Mouse (Mus musculus): ENCODE results near the gene Ube2o. TPM values are rescaled to one million over a fixed set of nuclear protein-coding genes. Genes with fewer than 3 reads are reported as not detected.

Gene Ube2o
- polyA plus RNA-seq, 1 experiment from 2014 or later = 3.7 TPM

DNA sequence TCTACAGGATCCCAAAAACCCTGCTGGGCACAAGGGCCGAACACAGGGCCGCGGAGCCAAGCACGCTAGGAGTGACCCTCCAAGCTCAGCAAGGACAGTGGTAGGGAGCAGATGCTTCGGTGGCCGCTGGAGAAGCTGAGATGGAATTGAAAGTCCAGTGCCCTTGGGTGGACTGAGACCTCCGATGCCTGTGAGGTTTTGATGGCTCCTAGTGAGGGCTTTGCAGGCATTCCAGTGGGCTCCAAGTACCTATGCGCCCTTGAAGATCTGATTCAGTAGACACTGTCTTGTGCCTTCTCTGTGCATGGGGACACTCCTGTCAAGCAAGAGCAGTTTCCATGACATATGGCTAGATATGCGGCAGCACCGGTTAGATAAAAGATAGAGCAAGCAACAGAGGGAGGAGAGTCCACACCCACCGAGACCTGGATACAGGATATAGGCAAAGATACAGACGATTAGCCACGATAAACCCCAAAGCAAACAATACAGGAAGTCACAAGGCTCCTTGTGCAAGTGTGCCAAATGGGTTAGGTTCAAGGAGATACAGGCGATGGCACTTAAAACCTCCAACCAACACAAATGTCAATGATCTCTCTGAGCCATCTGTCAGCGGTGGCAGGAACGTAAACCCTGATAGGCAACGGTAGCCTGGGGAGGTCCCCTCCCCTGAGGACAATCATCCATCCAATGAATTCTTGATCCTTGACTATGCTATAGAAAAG is 74.9 kb downstream of the Ube2o start:
- ATAC-seq = no peak
- Histone ChIP-seq H3K9ac (ENCODE audit: low read depth, low read length) (no peak overlapping the region), H3K4me1 (replicated peaks; ENCODE audit: control insufficient read depth, insufficient read depth, low read length) (no peaks in the 10 kb centered on the region), H3K27ac (ENCODE audit: low read depth, low read length) (no peak overlapping the region), H3K4me2 (replicated peaks; ENCODE audit: low read depth) (no peak overlapping the region), H3K9me3 (ENCODE audit: control insufficient read depth) (no peaks in the 10 kb centered on the region), H3K4me3 (ENCODE audit: low read depth, low read length) (no peak overlapping the region), H3K27me3 (replicated peaks; ENCODE audit: control insufficient read depth, insufficient read depth, low read length) (no peaks in the 10 kb centered on the region), H3K36me3 (ENCODE audit: control insufficient read depth, insufficient read depth) (no peaks in the 10 kb centered on the region)
- TF ChIP-seq CTCF (IDR thresholded peaks at IDR 0.05; ENCODE audit: low read depth) = no peak
- WGBS = 72% methylated on average over 17 of the region's 17 CpGs

DNA sequence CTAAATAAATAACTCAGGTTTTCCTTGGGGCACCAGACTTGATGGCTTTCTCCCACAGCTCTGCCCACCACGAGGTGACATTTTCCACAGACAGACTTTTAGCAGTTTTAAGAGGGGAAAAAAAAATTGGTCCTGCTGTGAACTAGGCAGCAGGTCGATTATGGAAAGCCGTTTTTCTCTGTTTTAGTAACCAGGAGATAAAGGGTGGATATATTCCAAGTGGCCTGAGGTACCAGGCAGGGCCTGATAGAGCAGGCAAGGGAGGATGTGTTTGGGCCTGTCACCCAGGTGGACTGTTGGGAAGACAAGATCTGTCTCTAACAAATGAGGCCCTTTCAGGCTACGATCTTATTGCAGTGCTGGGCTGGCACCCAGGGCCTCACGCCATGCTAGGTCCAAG is 75.7 kb downstream of the Ube2o start:
- Histone ChIP-seq H3K36me3 (ENCODE audit: control insufficient read depth, insufficient read depth) (no peaks in the 10 kb centered on the region), H3K4me2 (replicated peaks; ENCODE audit: low read depth) (no peak overlapping the region), H3K27ac (ENCODE audit: low read depth, low read length) (no peak overlapping the region), H3K27me3 (replicated peaks; ENCODE audit: control insufficient read depth, insufficient read depth, low read length) (no peaks in the 10 kb centered on the region), H3K4me3 (ENCODE audit: low read depth, low read length) (no peak overlapping the region), H3K9ac (ENCODE audit: low read depth, low read length) (no peak overlapping the region), H3K4me1 (replicated peaks; ENCODE audit: control insufficient read depth, insufficient read depth, low read length) (no peaks in the 10 kb centered on the region), H3K9me3 (ENCODE audit: control insufficient read depth) (no peaks in the 10 kb centered on the region)
- no peak for ATAC-seq
- 75% methylated on average over 5 of the region's 5 CpGs for WGBS
- no peak for TF ChIP-seq CTCF (IDR thresholded peaks at IDR 0.05; ENCODE audit: low read depth)

DNA sequence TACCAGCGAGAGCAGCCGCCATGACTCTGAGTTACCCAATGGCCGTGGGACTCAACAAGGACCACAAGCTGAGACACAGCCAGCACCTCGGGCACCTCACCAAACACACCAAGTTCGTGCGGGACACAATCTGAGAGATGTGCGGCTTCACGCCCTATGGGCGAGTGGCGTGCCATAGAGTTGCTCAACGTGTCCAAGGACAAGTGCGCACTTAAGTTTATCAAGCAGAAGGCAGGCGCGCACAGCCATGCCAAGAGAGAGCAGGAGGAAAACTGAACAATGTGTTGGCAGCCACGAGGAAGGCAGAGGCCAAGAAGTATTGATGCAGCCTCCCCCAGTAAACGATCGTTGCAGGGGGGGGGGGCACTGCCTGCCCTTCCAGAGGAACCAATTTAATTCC is 76.7 kb downstream of the Ube2o start:
- Histone ChIP-seq H3K4me3 (ENCODE audit: low read depth, low read length) (no peak overlapping the region), H3K27me3 (replicated peaks; ENCODE audit: control insufficient read depth, insufficient read depth, low read length) (no peaks in the 10 kb centered on the region), H3K4me1 (replicated peaks; ENCODE audit: control insufficient read depth, insufficient read depth, low read length) (no peaks in the 10 kb centered on the region), H3K9me3 (ENCODE audit: control insufficient read depth) (no peaks in the 10 kb centered on the region), H3K9ac (ENCODE audit: low read depth, low read length) (no peak overlapping the region), H3K27ac (ENCODE audit: low read depth, low read length) (no peak overlapping the region), H3K36me3 (ENCODE audit: control insufficient read depth, insufficient read depth) (no peaks in the 10 kb centered on the region), H3K4me2 (replicated peaks; ENCODE audit: low read depth) (no peak overlapping the region)
- WGBS = 88% methylated on average over 17 of the region's 17 CpGs
- TF ChIP-seq CTCF (IDR thresholded peaks at IDR 0.05; ENCODE audit: low read depth) = no peak
- ATAC-seq = no peak

DNA sequence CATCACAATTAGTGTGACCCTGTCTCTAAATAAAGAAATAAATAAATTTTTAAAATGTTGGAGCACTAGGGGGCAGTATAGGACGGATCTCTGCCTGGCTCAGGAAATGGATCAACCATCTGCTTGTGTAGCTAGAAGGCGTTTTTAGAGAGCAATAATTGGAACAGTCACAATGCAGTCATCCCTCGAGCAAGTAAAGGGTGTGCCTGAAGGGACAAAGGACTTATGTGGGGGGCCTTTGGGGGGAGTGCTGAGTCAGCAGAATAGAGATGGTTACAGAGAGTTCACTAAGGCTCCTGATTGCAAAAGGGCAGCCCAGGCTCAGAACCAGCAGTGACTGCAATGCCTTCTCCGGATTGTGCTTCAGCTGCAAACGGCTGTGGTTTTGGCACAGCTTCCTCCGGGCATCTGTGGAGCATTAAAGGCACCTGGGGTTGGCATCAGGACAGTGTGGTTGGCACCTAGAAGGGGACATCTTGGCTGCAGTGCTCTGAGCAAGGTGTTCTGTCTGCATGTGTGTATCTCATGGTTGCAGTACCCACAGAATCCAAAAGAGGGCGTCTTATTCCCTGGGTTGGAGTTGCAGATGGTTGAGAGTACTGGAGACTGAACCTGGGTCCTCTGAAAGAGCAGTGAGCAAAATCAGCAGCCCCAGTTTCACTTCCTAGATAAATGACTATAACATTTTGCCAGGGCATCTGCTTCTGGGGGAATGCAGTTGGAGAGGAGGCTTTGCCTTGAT is 80.1 kb downstream of the Ube2o start:
- Histone ChIP-seq H3K4me2 (replicated peaks; ENCODE audit: low read depth) (no peak overlapping the region), H3K36me3 (ENCODE audit: control insufficient read depth, insufficient read depth) (no peaks in the 10 kb centered on the region), H3K4me3 (ENCODE audit: low read depth, low read length) (no peak overlapping the region), H3K4me1 (replicated peaks; ENCODE audit: control insufficient read depth, insufficient read depth, low read length) (no peaks in the 10 kb centered on the region), H3K27me3 (replicated peaks; ENCODE audit: control insufficient read depth, insufficient read depth, low read length) (no peaks in the 10 kb centered on the region), H3K9me3 (ENCODE audit: control insufficient read depth) (no peaks in the 10 kb centered on the region), H3K27ac (ENCODE audit: low read depth, low read length) (no peak overlapping the region), H3K9ac (ENCODE audit: low read depth, low read length) (no peak overlapping the region)
- TF ChIP-seq CTCF (IDR thresholded peaks at IDR 0.05; ENCODE audit: low read depth) = peak; percentile 75
- ATAC-seq = peak; percentile 24; the same call in 1 of the 2 replicates
- 24% methylated on average over 7 of the region's 7 CpGs for WGBS

DNA sequence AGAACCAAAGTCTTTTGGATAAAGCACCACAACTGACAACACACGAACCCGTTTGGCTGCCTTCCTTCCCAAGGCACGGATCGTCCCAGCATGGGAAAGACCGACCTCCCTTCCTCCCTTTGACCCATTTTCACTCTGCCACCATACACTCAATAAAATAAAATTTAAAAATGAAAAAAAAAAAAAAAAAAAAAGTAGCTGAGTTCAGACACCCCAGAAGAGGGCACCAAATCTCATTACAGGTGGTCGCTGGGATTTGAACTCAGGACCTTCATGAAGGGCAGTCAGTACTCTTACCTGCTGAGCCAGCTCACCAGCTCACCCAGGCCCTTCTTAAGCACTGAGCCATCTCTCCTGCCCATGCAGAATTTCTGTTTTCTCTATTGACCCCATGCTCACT is 82.2 kb downstream of the Ube2o start:
- Histone ChIP-seq H3K9me3 (ENCODE audit: control insufficient read depth) (no peaks in the 10 kb centered on the region), H3K9ac (ENCODE audit: low read depth, low read length) (no peak overlapping the region), H3K4me2 (replicated peaks; ENCODE audit: low read depth) (peak overlapping the region; percentile 58), H3K27ac (ENCODE audit: low read depth, low read length) (no peak overlapping the region), H3K4me1 (replicated peaks; ENCODE audit: control insufficient read depth, insufficient read depth, low read length) (no peaks in the 10 kb centered on the region), H3K4me3 (ENCODE audit: low read depth, low read length) (no peak overlapping the region), H3K36me3 (ENCODE audit: control insufficient read depth, insufficient read depth) (no peaks in the 10 kb centered on the region), H3K27me3 (replicated peaks; ENCODE audit: control insufficient read depth, insufficient read depth, low read length) (no peaks in the 10 kb centered on the region)
- TF ChIP-seq CTCF (IDR thresholded peaks at IDR 0.05; ENCODE audit: low read depth) = no peak
- WGBS = 53% methylated on average over 6 of the region's 6 CpGs
- no peak for ATAC-seq

DNA sequence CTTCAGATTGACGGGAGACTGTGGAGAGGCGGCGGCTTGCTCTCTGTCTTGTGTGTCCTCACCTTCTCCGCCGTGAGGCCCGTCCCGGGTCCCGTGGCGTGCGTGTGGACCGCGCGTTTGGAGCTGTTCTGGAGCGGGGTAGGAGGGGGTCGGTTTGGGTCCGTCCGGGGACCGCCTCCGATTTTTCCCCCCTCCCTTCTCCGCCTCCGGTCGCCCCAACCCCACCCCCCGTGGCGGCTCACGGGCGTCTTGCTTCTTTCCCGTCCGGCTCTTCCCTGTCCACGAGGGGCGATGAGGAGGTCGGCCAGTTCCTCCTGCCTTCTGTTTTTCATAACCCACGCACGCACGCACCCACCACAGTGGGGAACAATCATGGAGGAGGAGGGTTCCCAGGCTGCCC is 82.7 kb downstream of the Ube2o start:
- WGBS = 24% methylated on average over 34 of the region's 34 CpGs
- no peaks in the 10 kb centered on the region for H3K36me3 ChIP-seq (ENCODE audit: control insufficient read depth, insufficient read depth)
- no peak for ATAC-seq
- H3K9me3 ChIP-seq (ENCODE audit: control insufficient read depth) = no peaks in the 10 kb centered on the region
- H3K4me3 ChIP-seq (ENCODE audit: low read depth, low read length) = peak overlapping the region; percentile 17; the same call in 1 of the 2 replicates
- H3K27me3 ChIP-seq (replicated peaks; ENCODE audit: control insufficient read depth, insufficient read depth, low read length) = no peaks in the 10 kb centered on the region
- no peaks in the 10 kb centered on the region for H3K4me1 ChIP-seq (replicated peaks; ENCODE audit: control insufficient read depth, insufficient read depth, low read length)
- no peak for TF ChIP-seq CTCF (IDR thresholded peaks at IDR 0.05; ENCODE audit: low read depth)
- no peak overlapping the region for H3K9ac ChIP-seq (ENCODE audit: low read depth, low read length)
- no peak overlapping the region for H3K27ac ChIP-seq (ENCODE audit: low read depth, low read length)
- peak overlapping the region; percentile 58 for H3K4me2 ChIP-seq (replicated peaks; ENCODE audit: low read depth)
